Mouse (Mus musculus): ENCODE results near the gene Emc9. TPM values are rescaled to one million over a fixed set of nuclear protein-coding genes. Genes with fewer than 3 reads are reported as not detected.

Gene Emc9
- 10 to 100 TPM; 24.5 to 38.4 TPM for total RNA-seq (2021)
- 59.2 and 62.9 TPM in 2 replicates for polyA plus RNA-seq (2012; rRNA removed)
- long read RNA-seq, transcript Emc9-201 (5 exons, 855 nt): major isoform, 25 of 31 reads
- long read RNA-seq, partial matches to known transcripts: 1 of 31 reads
- long read RNA-seq, other reads (novel, unspliced or antisense): 5 of 31 reads

DNA sequence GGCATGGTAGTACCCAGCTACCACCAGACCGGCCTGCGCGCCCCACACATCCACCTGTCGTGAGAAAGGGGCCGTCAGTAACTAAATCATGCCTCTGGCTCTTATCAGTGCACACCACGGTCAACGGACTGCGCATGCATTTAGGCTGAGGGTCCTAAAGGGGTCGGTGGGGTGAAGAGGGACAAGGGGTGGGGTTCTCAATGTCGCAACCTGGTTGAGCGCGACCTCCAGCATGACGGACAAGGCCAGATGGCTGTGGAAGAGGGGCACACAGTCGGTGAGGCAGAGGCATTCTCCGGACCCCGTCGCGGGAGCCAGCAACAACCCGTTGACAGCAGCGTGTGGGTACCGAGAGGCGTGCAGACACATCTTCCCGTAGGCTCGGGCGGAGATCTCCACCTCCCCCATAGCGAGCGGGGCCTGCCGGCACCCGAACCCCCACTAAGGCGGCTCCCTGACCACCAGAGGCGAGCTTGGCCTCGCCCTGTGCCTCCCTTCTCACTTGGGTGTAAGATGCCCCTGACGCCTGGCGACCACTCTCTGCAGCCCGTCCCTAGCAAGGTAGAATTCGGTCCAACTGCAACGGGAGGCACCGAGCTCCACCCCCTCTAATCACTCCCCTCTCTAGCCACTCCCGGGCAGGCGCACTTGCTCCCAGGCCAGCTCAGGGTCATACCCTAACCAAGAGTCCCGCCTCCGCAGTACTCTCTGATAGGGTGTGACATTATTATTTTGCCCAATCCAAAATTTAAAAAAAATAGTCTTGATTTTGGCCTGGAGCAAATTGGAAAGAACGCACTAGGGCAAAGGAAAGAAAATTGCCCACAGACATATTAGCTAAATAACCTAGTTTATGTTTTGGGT, at the start of gene Emc9:
Emc9 (minus strand) TSS at position 601 of the 864 bp plus-strand sequence.
- peak; percentile 94 for DNase-seq

DNA sequence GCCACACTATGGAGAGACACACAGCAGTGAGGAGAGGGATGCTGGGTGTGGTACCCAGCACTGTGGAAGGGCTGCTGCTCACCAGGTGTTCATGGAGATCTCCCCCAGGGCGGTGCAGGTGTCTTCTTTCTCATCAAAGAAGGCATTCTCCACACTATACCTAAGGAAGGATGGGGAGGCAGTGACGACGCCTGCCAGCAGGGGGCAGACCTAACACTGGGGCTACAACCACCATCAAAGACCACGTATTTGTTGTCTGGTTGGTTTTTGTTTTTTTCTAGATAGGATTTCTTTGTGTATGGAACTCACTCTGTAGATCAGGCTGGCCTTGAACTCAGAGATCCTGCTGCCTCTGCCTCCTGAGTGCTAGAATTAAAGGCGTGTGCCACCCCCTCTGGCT, 44.2 kb upstream of the Emc9 start:
- peak; percentile 56 for DNase-seq

DNA sequence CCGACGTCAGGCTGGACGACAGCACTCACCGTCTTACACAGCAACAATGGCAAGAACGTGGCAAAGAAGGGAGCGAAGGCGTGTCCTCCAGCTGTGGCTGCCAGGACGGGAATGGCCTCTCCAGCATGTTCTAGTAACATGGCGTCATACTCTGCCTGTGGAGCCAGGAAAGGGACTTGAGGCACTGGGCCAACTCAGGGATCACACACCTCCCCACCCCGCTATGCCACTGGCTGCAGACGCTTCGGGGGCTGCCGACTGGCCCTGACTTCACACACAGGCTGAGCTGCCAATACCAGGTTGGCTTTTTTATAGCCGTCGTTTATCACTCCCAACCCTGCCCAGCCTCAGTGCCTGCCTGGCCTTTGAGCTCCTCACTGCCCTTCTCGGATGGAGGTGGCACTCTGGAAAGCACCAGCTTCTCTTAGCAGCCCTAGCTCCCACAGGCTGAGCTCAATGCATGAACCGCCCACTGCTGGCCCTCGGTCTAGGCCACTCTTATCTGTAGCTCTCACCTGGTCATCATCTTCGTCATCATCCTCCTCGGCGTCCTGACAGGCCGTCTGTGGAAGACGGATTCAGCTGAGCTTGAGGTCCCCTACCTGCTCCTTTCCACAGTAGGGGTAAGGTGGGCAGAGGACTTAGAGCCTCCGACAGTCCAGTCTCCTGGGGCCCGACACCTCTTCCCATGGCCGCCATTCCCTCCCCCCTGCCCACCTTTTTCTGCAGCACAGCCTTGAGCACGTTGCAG, 43.1 kb upstream of the Emc9 start:
- DNase-seq: no peak

DNA sequence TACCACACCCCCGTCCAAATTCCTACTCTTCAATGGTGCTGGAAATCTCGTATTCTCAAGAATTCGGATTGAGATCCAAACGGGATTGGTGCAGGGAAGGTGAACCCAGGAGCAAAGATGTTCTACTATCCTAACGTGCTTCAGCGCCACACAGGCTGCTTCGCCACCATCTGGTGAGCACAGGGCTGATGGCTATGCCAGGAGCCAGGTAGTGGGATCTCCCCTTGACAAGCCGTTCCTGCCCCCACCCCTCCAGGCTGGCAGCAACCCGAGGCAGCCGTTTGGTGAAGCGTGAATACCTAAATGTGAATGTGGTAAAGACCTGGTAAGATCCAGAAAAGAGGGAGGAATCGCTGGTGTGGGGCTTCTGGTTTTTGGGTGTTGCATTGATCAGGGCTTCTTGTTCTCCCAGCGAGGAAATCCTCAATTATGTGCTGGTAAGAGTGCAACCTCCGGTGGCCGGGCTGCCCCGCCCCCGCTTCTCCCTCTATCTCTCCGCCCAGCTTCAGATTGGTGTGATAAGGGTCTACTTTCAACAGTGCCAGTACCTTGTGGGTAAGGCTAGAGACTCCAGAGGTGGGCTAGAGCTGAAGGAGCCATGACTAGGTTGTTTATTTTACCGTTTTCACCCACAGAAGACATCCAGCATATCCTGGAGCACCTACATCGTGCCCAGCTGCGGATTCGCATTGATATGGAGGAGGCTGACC, 33.5 kb upstream of the Emc9 start:
- no peak for DNase-seq

DNA sequence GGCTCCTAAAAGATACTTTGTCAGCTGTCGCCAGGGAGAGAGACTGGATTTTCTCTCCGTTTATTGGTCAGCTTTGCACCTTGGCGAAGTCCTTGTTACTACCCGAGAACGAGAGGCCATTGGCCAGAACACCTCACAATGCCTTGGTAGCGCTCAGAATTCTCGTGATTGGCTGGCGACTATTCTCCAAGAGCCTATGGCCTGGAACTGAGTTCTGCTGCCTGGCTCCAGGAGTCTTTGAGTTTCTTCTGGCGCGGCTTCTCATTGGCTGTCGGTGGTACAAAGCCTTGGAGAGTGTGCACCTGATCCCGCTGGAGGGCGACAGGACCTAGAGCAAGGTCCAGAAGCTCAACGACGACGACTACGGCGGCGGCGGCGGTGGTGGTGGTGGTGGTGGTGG, 32.7 kb upstream of the Emc9 start, which contains the start of gene Rec8:
Rec8 (plus strand) TSS at position 216 of the 400 bp plus-strand sequence.
- peak; percentile 45 for DNase-seq

DNA sequence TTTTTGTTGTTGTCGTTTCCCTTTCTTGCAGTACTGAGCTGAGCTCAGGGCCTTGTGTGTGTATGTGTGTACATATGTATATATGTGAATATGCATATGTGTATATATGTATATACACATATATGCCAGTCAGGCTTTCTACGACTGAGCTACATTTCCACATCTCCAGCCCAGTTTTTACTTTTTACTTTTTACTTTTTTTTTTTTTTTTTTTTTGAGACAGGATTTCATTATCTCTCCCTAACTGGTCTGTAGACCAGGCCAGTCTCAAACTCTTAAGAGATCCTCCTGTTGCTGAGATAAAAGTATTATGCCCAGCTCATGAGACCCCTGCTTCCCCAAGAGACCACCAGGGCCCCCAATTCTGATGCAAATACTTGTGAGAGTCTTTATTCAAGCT, 31.7 kb upstream of the Emc9 start:
- no peak for DNase-seq

DNA sequence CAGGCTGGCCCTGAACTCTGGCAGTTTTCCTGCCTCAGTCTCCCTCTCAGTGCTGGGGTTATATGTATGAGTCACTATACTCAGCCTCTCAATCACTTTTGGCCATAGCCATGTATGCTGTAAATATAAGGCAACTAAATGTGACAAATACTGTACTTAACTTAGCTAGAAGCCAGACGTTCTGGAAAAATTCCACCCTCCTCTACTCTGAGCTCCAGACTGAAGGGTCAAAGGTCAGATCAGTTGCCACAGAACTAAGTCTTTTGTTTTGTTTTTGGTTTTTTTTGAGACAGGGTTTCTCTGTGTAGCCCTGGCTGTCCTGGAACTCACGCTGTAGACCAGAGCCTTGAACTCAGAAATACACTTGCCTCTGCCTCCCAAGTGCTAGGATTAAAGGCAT, 30.8 kb upstream of the Emc9 start:
- DNase-seq: no peak

DNA sequence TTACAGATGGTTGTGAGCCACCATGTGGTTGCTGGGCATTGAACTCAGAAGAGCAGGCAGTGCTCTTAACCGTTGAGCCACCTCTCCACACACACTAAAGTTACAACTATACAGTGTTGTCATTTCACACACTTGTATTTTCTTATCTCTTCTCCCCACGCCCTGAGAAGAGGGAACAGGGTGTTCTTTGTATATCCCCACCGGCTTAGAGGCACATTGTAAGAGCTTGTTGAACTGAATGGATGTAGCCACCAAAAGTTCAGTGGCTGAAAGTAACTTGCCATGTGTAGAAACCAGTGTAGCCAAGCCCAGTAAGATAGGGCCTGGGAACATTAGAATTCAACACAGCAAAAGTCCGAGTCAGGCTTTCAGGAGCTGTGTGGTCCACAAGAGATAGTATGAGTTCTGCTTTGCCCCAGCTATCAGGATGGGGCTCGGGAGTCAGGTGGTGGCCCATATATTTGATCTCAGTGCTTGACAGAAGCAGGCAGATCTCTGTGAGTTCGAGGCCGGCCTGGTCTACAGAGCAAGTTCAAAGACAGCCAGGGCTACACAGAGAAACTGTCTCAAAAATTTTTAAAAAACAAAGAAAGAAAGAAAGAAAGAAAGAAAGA, 29.6 kb upstream of the Emc9 start:
- DNase-seq: no peak

DNA sequence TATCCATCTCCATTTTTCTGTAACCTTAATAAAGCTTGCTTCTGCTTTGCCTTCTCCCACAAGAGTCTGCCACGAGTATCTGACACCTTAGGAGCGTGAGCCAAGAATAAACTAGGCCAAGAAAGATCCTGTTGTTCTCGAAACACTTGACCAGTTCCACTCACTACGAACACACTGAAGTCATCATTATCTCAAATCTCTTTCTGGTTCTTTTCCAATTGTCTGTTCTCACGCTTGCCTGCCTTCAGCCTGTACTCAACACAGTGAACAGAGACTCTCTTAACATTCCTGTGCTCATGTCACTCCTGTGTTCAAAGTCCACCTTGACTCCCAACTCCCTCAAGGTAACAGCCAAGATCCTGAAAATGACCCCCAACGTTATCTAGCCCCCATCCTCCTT, 28.2 kb upstream of the Emc9 start:
- no peak for DNase-seq

DNA sequence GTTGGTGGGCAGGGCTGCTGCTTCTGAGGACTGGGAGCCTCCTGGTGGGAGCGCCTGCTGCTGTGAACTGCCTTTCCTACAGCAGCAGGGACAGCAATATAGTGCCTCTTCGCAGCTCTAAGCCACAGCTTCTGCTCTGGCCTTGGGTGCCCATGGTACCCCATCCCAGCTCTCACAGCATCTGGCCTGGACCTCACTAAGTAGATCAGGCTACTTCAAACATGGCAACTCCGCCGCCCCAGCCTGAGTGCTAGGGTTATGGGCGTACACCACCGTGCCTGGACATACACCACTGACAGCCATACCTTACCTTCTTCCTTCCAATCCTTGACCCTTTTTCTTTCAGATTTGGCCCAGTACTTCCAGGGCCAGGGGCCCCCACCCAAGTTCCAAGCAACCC, 23.2 kb upstream of the Emc9 start:
- DNase-seq: no peak

DNA sequence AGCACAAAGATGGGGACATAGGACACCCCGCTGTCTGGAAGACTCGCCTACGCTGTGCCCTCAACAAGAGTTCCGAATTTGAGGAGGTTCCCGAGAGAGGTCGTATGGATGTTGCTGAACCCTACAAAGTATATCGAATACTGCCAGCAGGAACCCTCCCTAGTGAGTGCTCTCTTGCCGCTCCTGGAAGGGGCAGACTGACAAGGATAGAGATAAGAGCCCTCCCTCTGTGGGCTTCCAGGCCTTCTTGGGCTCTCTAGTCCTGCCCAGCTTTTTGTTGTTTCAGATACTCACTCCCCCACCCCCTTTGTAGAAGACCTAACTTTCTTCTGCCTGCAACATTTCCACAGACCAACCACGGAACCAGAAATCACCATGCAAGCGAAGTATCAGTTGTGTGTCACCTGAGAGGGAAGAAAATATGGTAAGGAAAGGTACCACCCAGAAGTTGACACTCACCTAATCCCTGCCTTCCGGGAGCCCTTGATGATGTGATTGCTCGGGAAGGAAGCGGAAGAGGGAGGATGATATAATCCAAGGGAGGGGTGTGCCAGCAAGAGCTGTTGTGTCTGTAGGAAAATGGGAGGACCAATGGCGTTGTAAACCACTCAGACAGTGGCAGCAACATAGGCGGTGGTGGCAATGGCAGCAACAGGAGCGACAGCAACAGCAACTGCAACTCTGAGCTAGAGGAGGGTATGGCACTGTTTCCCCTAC, 20.8 kb upstream of the Emc9 start:
- no peak for DNase-seq

DNA sequence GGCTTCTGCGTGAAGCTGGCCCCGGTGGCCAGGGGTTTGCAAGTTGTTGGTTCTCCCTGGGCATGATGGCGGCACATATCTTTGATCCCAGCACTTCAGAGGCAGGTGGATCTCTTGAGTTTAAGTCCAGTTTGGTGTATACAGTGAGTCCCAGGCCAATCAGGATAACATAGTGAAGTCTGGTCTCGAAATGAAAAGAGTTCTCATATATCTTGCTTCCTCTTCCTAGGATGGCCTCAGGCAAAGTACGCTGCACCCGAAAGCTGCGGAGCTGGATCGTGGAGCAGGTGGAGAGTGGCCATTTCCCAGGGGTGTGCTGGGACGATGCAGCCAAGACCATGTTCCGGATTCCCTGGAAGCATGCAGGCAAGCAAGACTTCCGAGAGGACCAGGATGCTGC, 19.7 kb upstream of the Emc9 start:
- no peak for DNase-seq

DNA sequence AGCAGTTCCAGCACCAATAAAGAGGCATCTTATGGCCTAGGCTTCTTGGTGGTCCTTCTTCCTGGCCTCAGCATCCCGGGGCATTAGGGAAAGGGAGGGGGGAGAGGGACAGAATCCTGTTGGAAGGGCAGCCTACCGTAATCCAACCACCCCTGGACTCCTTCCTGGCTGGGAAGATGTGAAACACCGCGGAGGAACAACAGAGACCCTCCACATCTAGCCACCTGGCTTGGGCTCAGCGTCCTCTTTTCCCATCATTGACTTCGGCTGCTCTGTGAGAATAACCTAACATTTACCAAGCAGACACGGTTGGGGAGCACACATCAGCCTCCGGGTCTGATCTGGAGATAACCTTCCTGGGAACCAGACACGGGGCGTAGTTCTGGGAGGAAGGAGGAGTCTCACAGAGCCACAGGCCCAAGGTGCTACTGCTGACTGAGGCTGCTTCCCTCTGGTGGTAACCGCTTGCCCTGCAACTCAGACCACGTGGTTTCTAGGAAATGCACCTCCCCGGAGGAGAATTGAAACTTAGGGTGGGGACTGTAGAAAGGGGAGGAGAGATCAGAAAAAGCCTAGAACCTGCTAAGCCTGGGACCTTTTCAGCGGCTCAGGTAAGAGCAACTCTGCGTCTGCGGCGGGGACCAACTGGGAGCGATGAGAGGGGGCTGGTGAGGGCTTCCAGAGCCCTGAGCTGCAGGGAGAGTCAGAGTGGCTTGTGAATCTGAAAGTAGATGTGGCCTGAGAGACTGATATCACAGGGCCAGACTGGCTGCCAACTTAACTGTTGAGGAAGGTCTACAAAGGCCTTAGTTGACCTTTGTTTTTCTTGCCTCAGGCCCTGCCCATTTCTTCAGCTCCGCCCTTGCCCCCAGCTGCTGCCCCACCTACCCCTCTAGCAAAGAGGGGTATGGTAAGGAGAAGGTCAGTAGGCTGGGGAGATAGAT, 18.8 kb upstream of the Emc9 start:
- peak; percentile 96 for DNase-seq

DNA sequence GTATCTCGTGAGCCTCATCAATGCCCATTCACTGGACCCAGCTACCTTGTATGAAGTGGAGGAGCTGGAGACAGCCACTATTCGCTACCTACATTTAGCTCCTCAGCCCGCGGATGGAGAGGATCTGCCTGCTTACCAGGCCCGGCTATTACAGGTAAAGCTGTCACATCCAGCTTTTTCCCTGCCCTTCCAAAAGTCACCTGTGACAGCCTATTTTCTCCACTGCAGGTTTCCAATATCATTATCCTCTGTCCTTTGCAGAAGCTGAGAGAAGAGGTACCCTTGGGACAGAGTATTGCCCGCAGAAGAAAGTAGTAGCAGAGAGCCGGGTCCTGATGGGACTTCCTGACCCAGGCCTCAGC, 18.1 kb upstream of the Emc9 start, which contains the start of gene Irf9:
Irf9 (plus strand) TSS at position 301 of the 362 bp plus-strand sequence.
- no peak for DNase-seq

DNA sequence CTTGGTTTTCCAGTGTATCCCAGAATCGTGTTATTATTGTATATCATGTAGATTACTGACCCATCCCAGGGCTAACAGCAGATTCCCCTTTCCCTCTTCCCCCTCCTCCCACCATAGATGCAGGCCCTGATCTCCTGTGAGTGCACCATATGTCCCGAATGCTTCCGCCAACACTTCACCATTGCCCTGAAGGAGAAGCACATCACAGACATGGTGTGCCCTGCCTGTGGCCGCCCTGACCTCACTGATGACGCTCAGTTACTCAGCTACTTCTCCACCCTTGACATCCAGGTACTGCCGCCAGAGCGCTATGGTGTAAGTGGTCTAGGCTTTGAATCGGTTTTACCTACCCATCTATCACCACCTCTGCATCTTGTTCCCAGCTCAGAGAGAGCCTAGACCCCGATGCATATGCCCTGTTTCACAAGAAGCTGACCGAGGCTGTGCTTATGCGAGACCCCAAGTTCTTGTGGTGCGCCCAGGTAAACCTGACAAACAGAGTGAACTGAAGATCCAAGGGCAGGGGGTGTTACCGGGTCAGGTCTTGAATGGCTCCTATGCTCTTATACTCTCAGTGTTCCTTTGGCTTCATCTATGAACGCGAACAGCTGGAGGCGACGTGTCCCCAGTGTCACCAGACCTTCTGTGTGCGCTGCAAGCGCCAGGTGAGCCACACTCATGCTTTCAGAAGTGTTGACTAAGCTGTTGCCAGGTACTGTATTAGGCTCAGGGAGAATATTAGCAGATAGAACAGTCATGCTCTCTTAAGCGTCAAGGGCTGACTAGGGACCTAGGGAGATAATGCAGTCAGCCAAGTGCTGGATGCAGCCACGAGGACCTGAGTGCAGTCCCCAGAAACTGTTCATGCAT, 13.7 kb upstream of the Emc9 start:
- DNase-seq: no peak

DNA sequence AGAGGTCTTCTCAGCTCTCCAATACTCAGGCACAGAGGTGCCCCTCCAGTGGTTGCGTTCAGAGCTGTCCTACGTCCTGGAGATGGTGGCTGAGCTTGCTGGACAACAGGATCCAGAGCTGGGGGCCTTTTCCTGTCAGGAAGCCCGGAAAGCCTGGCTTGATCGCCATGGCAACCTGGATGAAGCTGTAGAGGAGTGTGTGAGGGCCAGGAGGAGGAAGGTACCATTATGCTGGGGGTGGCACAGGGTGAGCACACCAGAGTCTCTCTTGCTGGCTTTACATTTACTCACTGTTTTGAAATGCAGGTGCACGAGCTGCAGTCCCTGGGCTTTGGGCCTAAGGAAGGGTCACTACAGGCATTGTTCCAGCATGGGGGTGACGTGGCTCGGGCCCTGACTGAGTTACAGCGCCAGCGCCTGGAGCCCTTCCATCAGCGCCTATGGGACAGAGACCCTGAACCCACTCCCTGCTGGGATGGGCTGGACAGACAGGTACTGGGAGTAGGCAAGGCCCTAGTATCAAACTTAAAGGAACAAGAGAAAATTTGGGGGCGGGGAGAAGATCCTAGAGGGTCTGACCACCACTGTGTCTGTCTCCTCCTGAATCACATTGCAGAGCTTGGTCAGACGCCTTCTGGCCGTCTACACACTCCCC, 11.1 kb upstream of the Emc9 start:
- DNase-seq: no peak

DNA sequence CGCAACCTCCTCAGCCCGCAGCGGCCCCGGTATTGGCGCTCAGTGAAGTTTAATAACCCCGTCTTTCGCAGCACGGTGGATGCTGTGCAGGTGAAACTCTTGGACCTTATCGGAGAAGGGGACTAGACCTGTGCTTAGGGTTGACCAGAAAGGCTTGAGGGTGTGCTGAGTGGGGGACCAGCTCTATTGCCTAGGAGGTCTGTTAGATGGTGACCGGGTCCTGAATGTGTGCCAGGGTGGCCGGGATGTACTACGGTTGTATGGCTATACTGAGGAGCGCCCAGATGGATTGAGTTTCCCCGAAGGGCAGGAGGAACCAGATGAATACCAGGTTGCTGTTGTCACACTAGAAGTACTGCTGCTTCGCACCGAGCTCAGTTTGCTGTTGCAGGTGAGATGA, 7.1 kb upstream of the Emc9 start:
- DNase-seq: no peak

DNA sequence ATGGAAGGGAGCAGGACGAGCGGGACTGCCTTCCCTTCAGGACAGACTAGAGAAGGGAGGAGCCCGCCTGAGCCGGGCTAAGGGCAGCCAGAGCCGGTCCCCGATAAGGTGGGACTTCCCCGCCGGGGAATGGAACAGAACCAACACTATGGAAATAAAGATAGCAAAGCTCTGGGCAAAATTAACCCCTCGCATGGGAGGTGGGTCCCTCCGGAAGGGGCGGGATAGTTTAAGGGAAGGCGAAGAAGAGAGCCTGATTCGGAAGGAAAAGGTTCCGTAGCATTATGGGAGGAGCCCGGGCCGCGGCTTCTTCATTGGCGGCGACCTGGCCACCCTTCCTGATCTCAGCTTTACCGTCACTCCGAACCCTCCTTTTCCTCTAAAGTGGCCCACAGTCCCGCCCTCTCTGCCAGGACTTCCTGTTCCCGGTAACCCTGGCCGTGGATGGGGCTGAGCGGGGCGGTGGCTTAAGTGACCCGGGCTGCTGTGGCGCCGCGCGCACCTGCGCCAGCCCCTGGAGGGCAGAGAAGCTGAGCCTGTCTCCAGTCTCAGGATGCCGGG, 6.3 kb upstream of the Emc9 start, which contains the start of gene Rnf31:
Rnf31 (plus strand) TSS at position 378 of the 561 bp plus-strand sequence.
- peak; percentile 98 for DNase-seq
